25 mouse cellular contexts compared by ENCODE assay signal in genomic region chr15:85311058-85311657, GRCm38 (mm10). TPM values are rescaled to one million over a fixed set of nuclear protein-coding genes. Genes with fewer than 3 reads are reported as not detected.
DNase-seq lines count a peak whose midpoint lies in the region; ATAC-seq and TF ChIP-seq lines count a peak whose summit lies in the region.
"Had no signal": no experiment of that assay in that cellular context is flagged by ENCODE, and none has a peak within 500 bp of the region (broad histone marks: within the 10 kb centered on the region; RNA-seq: fewer than 3 reads in every experiment).

No protein-coding gene starts in this region.

- no peaks in the 10 kb centered on the region for H3K27me3 ChIP-seq in hindbrain, postnatal 0 days (ENCODE audit: insufficient read depth, low read length)
- H3K27me3 ChIP-seq in hindbrain, embryonic 14.5 days (ENCODE audit: control insufficient read depth, insufficient read depth, low read length), result no peaks in the 10 kb centered on the region
- H3K27me3 ChIP-seq in lung, embryonic 16.5 days (ENCODE audit: control insufficient read depth, insufficient read depth, low read depth, low read length), result no peaks in the 10 kb centered on the region
- H3K27me3 ChIP-seq in neural tube, embryonic 11.5 days (ENCODE audit: control insufficient read depth, insufficient read depth, low read length), result no peaks in the 10 kb centered on the region
- H3K27me3 ChIP-seq in neural tube, embryonic 15.5 days (replicated peaks), result no peaks in the 10 kb centered on the region
- H3K27me3 ChIP-seq: kidney, embryonic 15.5 days had no signal

- H3K36me3 ChIP-seq in hindbrain, postnatal 0 days (ENCODE audit: insufficient read depth, low read length), result no peaks in the 10 kb centered on the region
- no peaks in the 10 kb centered on the region for H3K36me3 ChIP-seq in hindbrain, embryonic 14.5 days (replicated peaks; ENCODE audit: control insufficient read depth, insufficient read depth)
- no peaks in the 10 kb centered on the region for H3K36me3 ChIP-seq in lung, embryonic 16.5 days (ENCODE audit: control insufficient read depth, insufficient read depth, low read length)
- H3K36me3 ChIP-seq in neural tube, embryonic 11.5 days (ENCODE audit: control insufficient read depth, insufficient read depth, low read length), result no peaks in the 10 kb centered on the region
- no peaks in the 10 kb centered on the region for H3K36me3 ChIP-seq in neural tube, embryonic 15.5 days
- H3K36me3 ChIP-seq: embryonic facial prominence, embryonic 12.5 days; heart, embryonic 12.5 days; kidney, embryonic 15.5 days; limb, embryonic 13.5 days had no signal

- ATAC-seq in hindbrain, postnatal 0 days, result no peak
- ATAC-seq in hindbrain, embryonic 14.5 days (ENCODE audit: low FRiP score), result no peak
- peak; percentile 73 for ATAC-seq in lung, embryonic 16.5 days (ENCODE audit: low read depth)
- no peak for ATAC-seq in neural tube, embryonic 11.5 days (ENCODE audit: insufficient read depth, low FRiP score, low TSS enrichment)
- ATAC-seq in neural tube, embryonic 15.5 days (ENCODE audit: low FRiP score), result no peak
- ATAC-seq: activated CD4-positive, CD25-positive, alpha-beta regulatory T cell, adult 4 months; forebrain, postnatal 0 days had no signal

- 43% methylated on average over 10 of the region's 10 CpGs for WGBS in hindbrain, postnatal 0 days
- WGBS in hindbrain, embryonic 14.5 days, result 48% methylated on average over 10 of the region's 10 CpGs
- 34% methylated on average over 10 of the region's 10 CpGs for WGBS in lung, embryonic 16.5 days
- WGBS in neural tube, embryonic 11.5 days, result 76% methylated on average over 10 of the region's 10 CpGs
- 56% methylated on average over 10 of the region's 10 CpGs for WGBS in neural tube, embryonic 15.5 days

- H3K27ac ChIP-seq in hindbrain, postnatal 0 days, result no peak overlapping the region
- H3K27ac ChIP-seq in hindbrain, embryonic 14.5 days, result no peak overlapping the region
- H3K27ac ChIP-seq in lung, embryonic 16.5 days (ENCODE audit: low read length), result peak overlapping the region; percentile 68
- no peak overlapping the region for H3K27ac ChIP-seq in neural tube, embryonic 11.5 days (ENCODE audit: low read depth, low read length)
- H3K27ac ChIP-seq in neural tube, embryonic 15.5 days (replicated peaks), result no peak overlapping the region
- H3K27ac ChIP-seq: embryonic facial prominence, embryonic 12.5 days; kidney, embryonic 15.5 days; limb, embryonic 13.5 days; liver, embryonic 14.5 days had no signal

- no peak overlapping the region for H3K4me2 ChIP-seq in hindbrain, postnatal 0 days (ENCODE audit: low read depth, low read length)
- H3K4me2 ChIP-seq in hindbrain, embryonic 14.5 days (replicated peaks), result no peak overlapping the region
- H3K4me2 ChIP-seq in lung, embryonic 16.5 days (ENCODE audit: low read depth, low read length), result no peak overlapping the region
- no peak overlapping the region for H3K4me2 ChIP-seq in neural tube, embryonic 11.5 days (ENCODE audit: low read depth)
- H3K4me2 ChIP-seq in neural tube, embryonic 15.5 days, result no peak overlapping the region
- H3K4me2 ChIP-seq: embryonic facial prominence, embryonic 12.5 days; heart, embryonic 12.5 days; kidney, embryonic 15.5 days; limb, embryonic 13.5 days had no signal

- H3K9me3 ChIP-seq in hindbrain, postnatal 0 days (ENCODE audit: low read length), result no peaks in the 10 kb centered on the region
- no peaks in the 10 kb centered on the region for H3K9me3 ChIP-seq in hindbrain, embryonic 14.5 days (ENCODE audit: control insufficient read depth, low read length)
- no peaks in the 10 kb centered on the region for H3K9me3 ChIP-seq in lung, embryonic 16.5 days (ENCODE audit: control insufficient read depth, low read length)
- no peaks in the 10 kb centered on the region for H3K9me3 ChIP-seq in neural tube, embryonic 11.5 days (ENCODE audit: control insufficient read depth, low read length)
- H3K9me3 ChIP-seq in neural tube, embryonic 15.5 days (replicated peaks), result no peaks in the 10 kb centered on the region
- H3K9me3 ChIP-seq: embryonic facial prominence, embryonic 12.5 days; kidney, embryonic 15.5 days; limb, embryonic 13.5 days had no signal

- H3K9ac ChIP-seq in hindbrain, postnatal 0 days (replicated peaks; ENCODE audit: low read length), result no peak overlapping the region
- no peak overlapping the region for H3K9ac ChIP-seq in hindbrain, embryonic 14.5 days
- no peak overlapping the region for H3K9ac ChIP-seq in lung, embryonic 16.5 days (ENCODE audit: low read length)
- no peak overlapping the region for H3K9ac ChIP-seq in neural tube, embryonic 11.5 days (ENCODE audit: low read length)
- no peak overlapping the region for H3K9ac ChIP-seq in neural tube, embryonic 15.5 days (replicated peaks)
- H3K9ac ChIP-seq: embryonic facial prominence, embryonic 12.5 days; forebrain, postnatal 0 days; heart, embryonic 12.5 days; kidney, embryonic 15.5 days; limb, embryonic 13.5 days; liver, embryonic 14.5 days had no signal

- TF ChIP-seq CTCF in hindbrain, postnatal 0 days (IDR thresholded peaks at IDR 0.05; ENCODE audit: low read depth), result no peak

- DNase-seq in hindbrain, postnatal 0 days (ENCODE audit: low spot score), result peak; percentile 43
- DNase-seq in hindbrain, embryonic 14.5 days (ENCODE audit: low spot score), result no peak
- no peak for DNase-seq in lung, postnatal 4 days
- peak; percentile 7 for DNase-seq in neural tube, embryonic 11.5 days (ENCODE audit: low spot score)
- no peak for DNase-seq in heart, postnatal 4 days
- DNase-seq: adrenal gland, adult 8-10 months; cerebellum, adult 18-20 months; cerebellum, postnatal 25 days; forebrain, postnatal 0 days; gastrocnemius, postnatal 14 days; heart, adult 11 months; heart, postnatal 10 days; kidney, postnatal 36 days; right cerebral cortex, postnatal 14 days; thymus, adult 18-20 months; thymus, postnatal 36 days had no signal

- no peak overlapping the region for H3K4me3 ChIP-seq in hindbrain, postnatal 0 days (ENCODE audit: low read length)
- no peak overlapping the region for H3K4me3 ChIP-seq in hindbrain, embryonic 14.5 days (replicated peaks; ENCODE audit: low read length)
- no peak overlapping the region for H3K4me3 ChIP-seq in lung, embryonic 16.5 days (ENCODE audit: low read length)
- no peak overlapping the region for H3K4me3 ChIP-seq in neural tube, embryonic 11.5 days (ENCODE audit: low read depth, low read length)
- no peak overlapping the region for H3K4me3 ChIP-seq in neural tube, embryonic 15.5 days (replicated peaks)
- H3K4me3 ChIP-seq: embryonic facial prominence, embryonic 12.5 days; heart, embryonic 12.5 days; kidney, embryonic 15.5 days; limb, embryonic 13.5 days; megakaryocyte, embryonic 14.5 days had no signal

- H3K4me1 ChIP-seq in hindbrain, postnatal 0 days (ENCODE audit: insufficient read depth, low read length), result no peaks in the 10 kb centered on the region
- peaks cover 10% of the 10 kb centered on the region; the same call in 1 of the 2 replicates for H3K4me1 ChIP-seq in hindbrain, embryonic 14.5 days (replicated peaks; ENCODE audit: control insufficient read depth, insufficient read depth, low read length)
- H3K4me1 ChIP-seq in lung, embryonic 16.5 days (replicated peaks; ENCODE audit: control insufficient read depth, insufficient read depth, low read length), result peaks cover 6% of the 10 kb centered on the region; the same call in 1 of the 2 replicates
- H3K4me1 ChIP-seq in neural tube, embryonic 11.5 days (ENCODE audit: control insufficient read depth, insufficient read depth, low read length), result no peaks in the 10 kb centered on the region; the same call in 1 of the 2 replicates
- H3K4me1 ChIP-seq in neural tube, embryonic 15.5 days, result 0 out of 2 replicates have a peak, but pooled peaks cover 12% of the 10 kb centered on the region
- H3K4me1 ChIP-seq: embryonic facial prominence, embryonic 12.5 days; heart, embryonic 12.5 days; limb, embryonic 13.5 days had no signal

RNA-seq across cellular contexts. Expression of gene Atxn10, which starts 24.9 kb away (rescaled TPM):
- 292 and 298 TPM in 2 replicates for total RNA-seq in hindbrain, postnatal 0 days (2014; rRNA removed)
- polyA plus RNA-seq in hindbrain, postnatal 0 days (2015; fragmentation: Nextera tagmentation; extraction: Ambion mirVana), result 485 and 499 TPM in 2 replicates
- 534 and 568 TPM in 2 replicates for polyA plus RNA-seq in hindbrain, embryonic 14.5 days (2014; fragmentation: Nextera tagmentation; extraction: Ambion mirVana)
- 323 and 325 TPM in 2 replicates for polyA plus RNA-seq in lung, embryonic 16.5 days (2015; fragmentation: Nextera tagmentation; extraction: Ambion mirVana)
- polyA plus RNA-seq in neural tube, embryonic 11.5 days (2014; fragmentation: Nextera tagmentation; extraction: Ambion mirVana), result 440 and 449 TPM in 2 replicates
- polyA plus RNA-seq in neural tube, embryonic 15.5 days (2015; fragmentation: Nextera tagmentation; extraction: Ambion mirVana), result 478 and 503 TPM in 2 replicates
- 100 to 1,000 TPM; 119 to 127 TPM for total RNA-seq in heart, postnatal 4 days (2021)

Comparison
In these comparisons a context has a peak if more than half of its experiments do, and no peak if none do; other contexts are left out.
1. DNase-seq: peak in hindbrain, postnatal 0 days (single experiment) and neural tube, embryonic 11.5 days (single experiment); none in hindbrain, embryonic 14.5 days (single experiment), lung, postnatal 4 days (0 of 2) and heart, postnatal 4 days (single experiment).